Mouse (Mus musculus): ENCODE measurements around the gene Gm10663.

DNA sequence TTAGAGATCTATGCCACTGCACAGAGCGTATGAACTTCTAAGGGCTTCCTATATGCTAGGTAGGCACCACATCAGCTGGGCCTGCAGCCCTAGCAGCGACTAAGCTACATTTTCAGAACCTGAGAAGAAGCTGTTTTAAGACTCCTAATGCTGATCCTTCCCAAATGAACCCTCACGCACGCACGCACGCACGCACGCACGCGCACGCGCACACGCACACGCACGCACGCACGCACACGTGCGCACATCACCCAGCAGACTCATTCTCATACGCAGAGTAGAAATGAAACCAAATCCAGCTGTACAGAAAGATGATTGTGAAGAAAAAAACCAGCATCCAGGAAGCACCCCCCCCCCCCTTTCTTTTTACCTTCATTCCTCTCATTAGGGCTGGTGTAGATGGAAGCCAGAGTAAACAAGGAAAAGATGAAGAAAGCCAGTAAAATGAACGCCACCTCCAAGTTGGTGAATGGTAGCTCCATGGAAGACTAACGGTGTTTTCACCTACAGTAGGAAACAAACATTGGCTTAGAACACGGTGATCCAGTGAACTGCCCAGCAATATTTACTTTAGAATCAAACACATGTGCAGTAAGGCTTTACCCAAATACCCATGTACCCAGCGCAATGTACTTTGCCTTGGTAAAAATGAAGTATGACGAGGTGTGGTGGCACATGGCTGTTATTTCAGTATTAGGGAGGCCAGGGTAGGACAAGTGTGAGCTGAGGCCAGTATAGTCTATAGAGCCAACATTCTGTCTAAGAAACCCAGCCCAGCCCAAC is 33.3 kb downstream of the Gm10663 start:
- TF ChIP-seq GATA1 (IDR thresholded peaks at IDR 0.05; ENCODE audit: borderline replicate concordance, low read length) (no peak), FLI1 (IDR thresholded peaks at IDR 0.05; ENCODE audit: low read length) (no peak)

All from megakaryocyte, embryonic 14.5 days (primary cell).